Mouse (Mus musculus): ENCODE results near the gene Rsu1. TPM values are rescaled to one million over a fixed set of nuclear protein-coding genes. Genes with fewer than 3 reads are reported as not detected.

The Rsu1 gene
- polyA plus RNA-seq, 1 experiment from 2014 or later, result 64.4 TPM

DNA sequence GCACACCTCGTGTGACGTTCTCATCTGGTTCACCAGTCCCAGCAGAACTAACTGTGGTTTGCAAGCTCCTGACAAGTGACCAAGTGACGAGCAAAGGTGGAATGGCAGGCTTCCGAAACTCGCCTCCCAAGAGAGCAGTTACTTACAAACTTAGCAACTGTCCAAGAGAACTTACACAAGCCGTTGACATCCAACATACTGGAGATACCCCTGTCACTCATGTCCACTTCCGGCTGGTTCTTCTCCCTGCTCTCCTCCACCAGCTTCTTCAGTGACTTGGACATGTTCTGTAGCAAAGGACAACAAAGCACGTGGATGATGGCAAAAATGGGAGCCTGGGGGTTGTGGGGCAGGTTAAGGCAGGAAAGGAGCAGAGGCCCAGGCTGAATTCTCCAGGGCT, 479 bp downstream of the Rsu1 start:
- DNase-seq (ENCODE audit: low spot score), result no peak
- Histone ChIP-seq H3K4me3 (ENCODE audit: low read depth, low read length) (peak overlapping the region; percentile 57), H3K9me3 (ENCODE audit: control insufficient read depth, low read length) (no peaks in the 10 kb centered on the region), H3K9ac (ENCODE audit: low read length) (peak overlapping the region; percentile 58), H3K27ac (ENCODE audit: low read depth, low read length) (no peak overlapping the region), H3K27me3 (ENCODE audit: control insufficient read depth, insufficient read depth, low read length) (no peaks in the 10 kb centered on the region), H3K4me1 (replicated peaks; ENCODE audit: control insufficient read depth, insufficient read depth, low read length) (peaks cover 5% of the 10 kb centered on the region), H3K36me3 (ENCODE audit: control insufficient read depth, insufficient read depth, low read length) (no peaks in the 10 kb centered on the region), H3K4me2 (ENCODE audit: low read depth, low read length, severe bottlenecking) (peak overlapping the region; percentile 77)
- 61% methylated on average over 8 of the region's 8 CpGs for WGBS
- no peak; the same call in 1 of the 2 replicates for ATAC-seq (replicated peaks; ENCODE audit: low FRiP score)

DNA sequence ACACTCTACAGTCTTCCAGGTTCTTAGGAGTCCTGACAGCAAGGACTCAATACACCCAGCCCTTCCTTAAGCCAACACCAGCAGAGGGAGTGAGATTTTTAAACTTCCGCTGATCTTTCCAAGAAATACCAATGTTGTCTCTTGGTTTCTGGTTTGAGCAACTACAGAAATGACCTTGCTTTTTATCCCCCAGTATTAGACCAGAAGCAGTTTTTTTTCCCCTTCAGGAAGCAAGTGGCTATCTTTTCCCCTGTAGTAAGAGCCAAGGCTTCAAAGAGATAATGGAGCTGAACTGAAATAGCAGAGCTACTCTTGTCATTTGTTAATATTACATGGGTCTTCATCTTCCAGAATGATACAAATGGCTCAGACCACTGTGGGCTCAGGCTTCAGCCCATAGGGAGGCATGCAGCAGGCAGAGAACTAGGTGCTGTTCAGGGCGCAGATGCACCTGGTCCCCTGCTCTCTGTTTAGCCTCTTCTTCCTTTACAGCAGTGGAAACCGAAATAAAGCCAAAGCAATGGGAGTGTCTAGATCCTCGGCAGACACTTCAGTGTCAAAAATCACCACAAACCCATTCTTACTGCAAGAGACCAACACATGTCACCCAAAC, 2.4 kb downstream of the Rsu1 start:
- Histone ChIP-seq H3K27ac (ENCODE audit: low read depth, low read length) (no peak overlapping the region), H3K27me3 (ENCODE audit: control insufficient read depth, insufficient read depth, low read length) (no peaks in the 10 kb centered on the region), H3K9me3 (ENCODE audit: control insufficient read depth, low read length) (no peaks in the 10 kb centered on the region), H3K4me3 (ENCODE audit: low read depth, low read length) (no peak overlapping the region), H3K36me3 (ENCODE audit: control insufficient read depth, insufficient read depth, low read length) (no peaks in the 10 kb centered on the region), H3K9ac (ENCODE audit: low read length) (no peak overlapping the region), H3K4me2 (ENCODE audit: low read depth, low read length, severe bottlenecking) (no peak overlapping the region), H3K4me1 (replicated peaks; ENCODE audit: control insufficient read depth, insufficient read depth, low read length) (peaks cover 5% of the 10 kb centered on the region)
- DNase-seq (ENCODE audit: low spot score), result no peak
- ATAC-seq (replicated peaks; ENCODE audit: low FRiP score), result no peak
- WGBS, result 92% methylated on average over 4 of the region's 4 CpGs

DNA sequence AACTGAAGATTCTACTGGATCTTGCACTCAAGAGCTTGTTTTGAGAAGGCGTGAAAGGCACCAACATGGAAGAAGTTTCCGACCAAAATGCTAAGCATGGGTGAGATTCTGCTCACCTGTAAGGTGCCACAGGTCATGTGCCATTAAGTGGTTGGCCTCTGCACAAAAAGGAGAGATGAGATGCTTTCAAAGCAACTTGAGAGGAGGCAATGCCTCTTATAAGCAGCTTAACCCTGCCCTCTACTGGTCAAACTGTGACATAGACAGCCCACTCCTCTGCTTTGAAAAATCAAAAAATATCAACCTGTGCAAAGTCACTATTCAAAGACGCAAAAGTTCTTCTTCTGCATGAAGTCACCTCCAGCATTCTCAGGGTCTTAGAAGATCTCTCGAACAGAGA, 6.3 kb downstream of the Rsu1 start:
- Histone ChIP-seq H3K4me2 (ENCODE audit: low read depth, low read length, severe bottlenecking) (no peak overlapping the region), H3K4me1 (replicated peaks; ENCODE audit: control insufficient read depth, insufficient read depth, low read length) (no peaks in the 10 kb centered on the region), H3K9me3 (ENCODE audit: control insufficient read depth, low read length) (no peaks in the 10 kb centered on the region), H3K4me3 (ENCODE audit: low read depth, low read length) (no peak overlapping the region), H3K36me3 (ENCODE audit: control insufficient read depth, insufficient read depth, low read length) (no peaks in the 10 kb centered on the region), H3K27me3 (ENCODE audit: control insufficient read depth, insufficient read depth, low read length) (no peaks in the 10 kb centered on the region), H3K27ac (ENCODE audit: low read depth, low read length) (no peak overlapping the region), H3K9ac (ENCODE audit: low read length) (no peak overlapping the region)
- 43% methylated on average over 4 of the region's 4 CpGs for WGBS
- ATAC-seq (replicated peaks; ENCODE audit: low FRiP score) (peak; percentile 69; the same call in 1 of the 2 replicates), DNase-seq (ENCODE audit: low spot score) (no peak)

DNA sequence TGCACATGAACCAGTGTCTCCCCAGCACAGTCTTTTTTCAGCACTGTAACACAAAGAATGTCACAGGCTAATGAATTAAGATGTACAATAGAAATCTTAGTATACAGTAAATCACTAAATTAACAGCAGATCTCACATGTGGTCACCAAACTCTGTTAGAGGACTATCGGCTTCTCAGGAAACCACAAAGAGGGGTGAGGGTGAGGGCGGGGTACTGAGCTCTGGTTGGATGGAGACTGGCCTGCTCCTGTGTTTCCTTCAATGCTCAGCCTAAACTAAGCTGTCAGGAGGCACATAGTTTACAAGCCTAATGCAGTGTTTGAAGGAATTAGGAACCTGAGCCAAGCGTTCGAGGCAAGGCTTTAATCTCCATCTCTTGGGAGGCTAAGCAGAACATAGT, 8.1 kb downstream of the Rsu1 start:
- Histone ChIP-seq H3K27me3 (ENCODE audit: control insufficient read depth, insufficient read depth, low read length) (no peaks in the 10 kb centered on the region), H3K4me3 (ENCODE audit: low read depth, low read length) (no peak overlapping the region), H3K9me3 (ENCODE audit: control insufficient read depth, low read length) (no peaks in the 10 kb centered on the region), H3K27ac (ENCODE audit: low read depth, low read length) (no peak overlapping the region), H3K36me3 (ENCODE audit: control insufficient read depth, insufficient read depth, low read length) (no peaks in the 10 kb centered on the region), H3K9ac (ENCODE audit: low read length) (no peak overlapping the region), H3K4me2 (ENCODE audit: low read depth, low read length, severe bottlenecking) (no peak overlapping the region), H3K4me1 (replicated peaks; ENCODE audit: control insufficient read depth, insufficient read depth, low read length) (no peaks in the 10 kb centered on the region)
- WGBS, result 73% methylated on average over 4 of the region's 4 CpGs
- DNase-seq (ENCODE audit: low spot score), result no peak
- no peak for ATAC-seq (replicated peaks; ENCODE audit: low FRiP score)

DNA sequence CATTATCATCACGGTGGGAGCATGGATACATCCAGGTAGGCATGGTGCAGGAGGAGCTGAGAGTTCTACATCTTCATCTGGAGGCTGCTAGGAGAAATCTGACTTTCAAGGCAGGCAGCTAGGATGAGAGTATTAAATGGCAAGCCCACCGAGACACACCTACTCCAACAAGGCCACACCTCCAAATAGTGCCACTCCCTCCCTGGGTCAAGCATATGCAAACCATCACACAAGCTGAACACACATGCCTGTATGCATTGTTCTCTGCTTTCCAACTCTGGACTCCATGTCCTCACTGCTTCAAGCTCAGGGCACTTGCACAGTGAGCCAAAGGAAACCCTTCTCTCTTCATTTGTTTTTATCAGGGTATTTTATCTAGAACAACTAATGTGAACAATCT, 12.6 kb downstream of the Rsu1 start:
- no peak for DNase-seq (ENCODE audit: low spot score)
- no peak for ATAC-seq (replicated peaks; ENCODE audit: low FRiP score)
- Histone ChIP-seq H3K9ac (ENCODE audit: low read length) (no peak overlapping the region), H3K27ac (ENCODE audit: low read depth, low read length) (no peak overlapping the region), H3K4me3 (ENCODE audit: low read depth, low read length) (no peak overlapping the region), H3K27me3 (ENCODE audit: control insufficient read depth, insufficient read depth, low read length) (no peaks in the 10 kb centered on the region), H3K36me3 (ENCODE audit: control insufficient read depth, insufficient read depth, low read length) (no peaks in the 10 kb centered on the region), H3K4me2 (ENCODE audit: low read depth, low read length, severe bottlenecking) (no peak overlapping the region), H3K9me3 (ENCODE audit: control insufficient read depth, low read length) (no peaks in the 10 kb centered on the region), H3K4me1 (replicated peaks; ENCODE audit: control insufficient read depth, insufficient read depth, low read length) (no peaks in the 10 kb centered on the region)
- 87% methylated on average over 2 of the region's 2 CpGs for WGBS

DNA sequence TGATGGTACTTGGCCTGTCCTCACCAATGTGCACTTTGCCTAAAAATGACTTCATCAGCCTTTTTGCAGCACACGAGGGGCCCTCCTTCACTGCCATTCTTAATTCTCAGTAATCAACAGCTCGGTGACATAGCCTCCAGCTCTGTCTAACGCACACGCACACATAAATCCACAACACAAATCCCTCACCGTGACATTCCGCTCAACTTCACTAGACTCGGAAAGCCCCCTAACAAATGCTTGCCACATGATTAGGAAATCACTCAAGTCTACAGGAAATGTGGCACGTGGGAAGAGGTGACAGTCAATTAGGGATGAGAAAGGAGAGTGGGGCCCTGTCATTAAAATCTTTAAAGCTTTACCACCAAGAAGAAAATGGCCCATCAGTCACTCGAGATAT, 30.5 kb downstream of the Rsu1 start:
- no peak overlapping the region for H3K9ac ChIP-seq (ENCODE audit: low read length)
- H3K4me2 ChIP-seq (ENCODE audit: low read depth, low read length, severe bottlenecking), result no peak overlapping the region
- H3K27ac ChIP-seq (ENCODE audit: low read depth, low read length), result no peak overlapping the region
- no peak for DNase-seq (ENCODE audit: low spot score)
- H3K4me3 ChIP-seq (ENCODE audit: low read depth, low read length), result no peak overlapping the region
- 73% methylated on average over 9 of the region's 9 CpGs for WGBS
- H3K36me3 ChIP-seq (ENCODE audit: control insufficient read depth, insufficient read depth, low read length), result no peaks in the 10 kb centered on the region
- peaks cover 4% of the 10 kb centered on the region; the same call in 1 of the 2 replicates for H3K4me1 ChIP-seq (replicated peaks; ENCODE audit: control insufficient read depth, insufficient read depth, low read length)
- H3K9me3 ChIP-seq (ENCODE audit: control insufficient read depth, low read length), result no peaks in the 10 kb centered on the region
- no peaks in the 10 kb centered on the region for H3K27me3 ChIP-seq (ENCODE audit: control insufficient read depth, insufficient read depth, low read length)
- ATAC-seq (replicated peaks; ENCODE audit: low FRiP score), result no peak

DNA sequence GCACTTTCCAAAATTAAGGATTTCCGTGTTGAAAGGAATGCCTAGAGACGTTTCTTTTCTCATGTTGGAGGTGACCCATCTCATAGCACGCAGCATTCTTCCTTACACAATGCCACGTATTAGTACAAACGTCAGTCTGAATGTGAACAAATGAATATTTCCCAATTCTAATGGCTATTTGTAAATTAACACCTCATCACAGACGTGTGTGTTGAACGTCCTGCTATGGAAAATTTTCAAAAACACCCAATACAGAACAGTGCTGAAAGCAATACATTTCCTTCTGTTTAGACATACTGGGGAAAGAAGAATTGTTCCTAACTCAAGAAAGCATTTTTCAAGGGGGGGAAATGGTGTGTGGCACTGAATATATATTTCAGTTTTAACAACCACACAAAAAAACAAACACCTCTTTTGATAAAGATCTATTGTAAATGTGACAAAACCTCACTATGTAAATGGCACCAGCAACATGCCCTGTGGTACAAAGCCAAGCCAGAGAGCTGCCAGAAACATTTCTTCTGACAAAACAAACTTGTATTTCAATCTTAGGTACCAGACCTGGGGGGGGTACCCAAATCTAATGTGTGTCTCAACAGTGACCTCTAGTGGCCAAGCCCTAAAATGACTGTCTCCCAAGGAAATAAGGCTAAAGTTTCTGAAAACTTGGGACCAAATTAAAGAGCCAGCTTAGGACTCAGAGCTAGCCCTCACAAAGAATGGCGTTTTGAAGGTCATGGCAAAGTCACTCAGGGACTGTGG, 33.9 kb downstream of the Rsu1 start:
- no peak overlapping the region for H3K4me2 ChIP-seq (ENCODE audit: low read depth, low read length, severe bottlenecking)
- peaks cover 4% of the 10 kb centered on the region; the same call in 1 of the 2 replicates for H3K4me1 ChIP-seq (replicated peaks; ENCODE audit: control insufficient read depth, insufficient read depth, low read length)
- no peak for ATAC-seq (replicated peaks; ENCODE audit: low FRiP score)
- H3K27me3 ChIP-seq (ENCODE audit: control insufficient read depth, insufficient read depth, low read length), result no peaks in the 10 kb centered on the region
- H3K9me3 ChIP-seq (ENCODE audit: control insufficient read depth, low read length), result no peaks in the 10 kb centered on the region
- no peak overlapping the region for H3K9ac ChIP-seq (ENCODE audit: low read length)
- H3K4me3 ChIP-seq (ENCODE audit: low read depth, low read length), result no peak overlapping the region
- H3K27ac ChIP-seq (ENCODE audit: low read depth, low read length), result no peak overlapping the region
- H3K36me3 ChIP-seq (ENCODE audit: control insufficient read depth, insufficient read depth, low read length), result no peaks in the 10 kb centered on the region
- 80% methylated on average over 8 of the region's 8 CpGs for WGBS
- DNase-seq (ENCODE audit: low spot score), result peak; percentile 61

DNA sequence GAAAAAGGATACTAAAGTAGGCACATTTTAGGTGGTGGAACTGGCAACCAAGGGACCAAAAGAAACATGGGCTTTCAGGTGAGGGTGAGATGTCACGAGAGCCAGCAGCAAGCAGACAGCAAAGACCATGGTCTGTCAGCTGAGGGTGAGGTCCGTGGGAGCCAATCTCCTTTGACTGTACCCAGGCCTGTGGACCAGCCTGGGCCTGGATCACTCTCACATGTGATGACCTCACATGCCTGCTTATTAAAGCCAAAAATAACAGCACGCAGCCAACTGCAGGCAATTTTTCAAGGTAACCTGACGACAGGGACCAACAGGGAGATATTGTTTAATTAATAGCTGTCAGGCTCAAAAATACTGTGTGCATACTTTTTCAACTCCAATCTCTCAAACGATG, 35.5 kb downstream of the Rsu1 start:
- H3K27me3 ChIP-seq (ENCODE audit: control insufficient read depth, insufficient read depth, low read length), result no peaks in the 10 kb centered on the region
- H3K4me2 ChIP-seq (ENCODE audit: low read depth, low read length, severe bottlenecking), result no peak overlapping the region
- no peak overlapping the region for H3K4me3 ChIP-seq (ENCODE audit: low read depth, low read length)
- 82% methylated on average over 5 of the region's 5 CpGs for WGBS
- H3K27ac ChIP-seq (ENCODE audit: low read depth, low read length), result no peak overlapping the region
- peaks cover 4% of the 10 kb centered on the region; the same call in 1 of the 2 replicates for H3K4me1 ChIP-seq (replicated peaks; ENCODE audit: control insufficient read depth, insufficient read depth, low read length)
- no peak for ATAC-seq (replicated peaks; ENCODE audit: low FRiP score)
- DNase-seq (ENCODE audit: low spot score), result no peak
- no peaks in the 10 kb centered on the region for H3K9me3 ChIP-seq (ENCODE audit: control insufficient read depth, low read length)
- H3K9ac ChIP-seq (ENCODE audit: low read length), result no peak overlapping the region
- no peaks in the 10 kb centered on the region for H3K36me3 ChIP-seq (ENCODE audit: control insufficient read depth, insufficient read depth, low read length)

DNA sequence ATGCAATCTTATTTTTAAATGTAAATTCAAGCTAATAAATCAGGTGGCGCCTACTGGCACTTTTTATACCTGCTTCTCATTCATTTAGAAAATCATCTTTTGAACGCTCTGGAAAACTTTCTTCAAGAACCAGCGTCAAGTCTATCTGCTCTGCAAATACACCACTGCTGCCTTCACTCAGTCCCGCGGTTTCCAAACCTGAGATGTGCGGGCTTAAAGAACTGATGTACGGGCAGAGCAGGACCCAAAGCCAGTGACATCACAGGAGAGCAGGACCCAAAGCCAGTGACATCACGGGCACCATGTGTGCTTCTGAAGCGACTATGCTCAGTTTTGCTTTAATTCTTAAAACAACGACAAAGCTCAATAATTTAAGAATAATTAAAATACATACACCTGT, 36.4 kb downstream of the Rsu1 start:
- WGBS, result 87% methylated on average over 10 of the region's 10 CpGs

More for the DNA sequence above, 36.4 kb downstream of the Rsu1 start:
- H3K27ac ChIP-seq (ENCODE audit: low read depth, low read length), result no peak overlapping the region
- no peaks in the 10 kb centered on the region for H3K36me3 ChIP-seq (ENCODE audit: control insufficient read depth, insufficient read depth, low read length)
- no peaks in the 10 kb centered on the region for H3K27me3 ChIP-seq (ENCODE audit: control insufficient read depth, insufficient read depth, low read length)
- H3K4me2 ChIP-seq (ENCODE audit: low read depth, low read length, severe bottlenecking), result no peak overlapping the region
- ATAC-seq (replicated peaks; ENCODE audit: low FRiP score), result no peak
- DNase-seq (ENCODE audit: low spot score), result no peak
- no peaks in the 10 kb centered on the region for H3K4me1 ChIP-seq (replicated peaks; ENCODE audit: control insufficient read depth, insufficient read depth, low read length)
- H3K9me3 ChIP-seq (ENCODE audit: control insufficient read depth, low read length), result no peaks in the 10 kb centered on the region
- H3K9ac ChIP-seq (ENCODE audit: low read length), result no peak overlapping the region
- no peak overlapping the region for H3K4me3 ChIP-seq (ENCODE audit: low read depth, low read length)

Measured in forebrain, embryonic 11.5 days (tissue).